Mouse (Mus musculus) cerebellum, postnatal 25 days (tissue): ENCODE results near the gene Lhx1.

Experiments
- DNase-seq, 2 experiments: peaks; one replicate each; pipeline ENCODE4 v3.0.0; 2021; ENCODE audit warnings: mixed read lengths in 2 of 2

Gene Lhx1

GRCm38 (mm10) chr11:84525421-84526274, at the start of gene Lhx1:
Gene Lhx1 (minus strand): TSS chr11:84525535.
- peak; percentile 96 for DNase-seq

- DNase-seq = no peak
These were observed 49.5 kb upstream of the Lhx1 start for GRCm38 (mm10) chr11:84574834-84575233.

DNA sequence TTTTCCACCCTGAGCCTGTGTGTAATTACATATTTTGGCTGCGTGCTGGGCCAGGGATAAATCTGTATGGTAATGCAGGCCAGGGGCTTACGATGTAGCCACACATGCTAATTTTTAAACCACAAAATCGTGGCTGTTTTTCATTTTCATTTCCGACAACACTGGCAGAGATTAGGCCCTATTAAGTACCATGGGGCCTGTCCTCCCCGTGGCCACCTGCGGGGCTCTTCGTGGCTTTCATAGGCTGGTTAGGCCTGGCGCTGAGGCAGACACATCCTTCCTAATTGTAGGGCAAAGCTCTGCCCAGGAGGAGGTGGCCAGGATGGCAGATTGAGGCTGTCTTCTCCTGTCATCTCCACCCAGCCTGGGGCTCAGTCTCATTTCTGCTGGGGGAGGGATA, 48.3 kb upstream of the Lhx1 start:
- peak in 1 of 2 experiments; percentile 26 for DNase-seq

GRCm38 (mm10) chr11:84570812-84571211, 45.5 kb upstream of the Lhx1 start:
- no peak for DNase-seq

DNA sequence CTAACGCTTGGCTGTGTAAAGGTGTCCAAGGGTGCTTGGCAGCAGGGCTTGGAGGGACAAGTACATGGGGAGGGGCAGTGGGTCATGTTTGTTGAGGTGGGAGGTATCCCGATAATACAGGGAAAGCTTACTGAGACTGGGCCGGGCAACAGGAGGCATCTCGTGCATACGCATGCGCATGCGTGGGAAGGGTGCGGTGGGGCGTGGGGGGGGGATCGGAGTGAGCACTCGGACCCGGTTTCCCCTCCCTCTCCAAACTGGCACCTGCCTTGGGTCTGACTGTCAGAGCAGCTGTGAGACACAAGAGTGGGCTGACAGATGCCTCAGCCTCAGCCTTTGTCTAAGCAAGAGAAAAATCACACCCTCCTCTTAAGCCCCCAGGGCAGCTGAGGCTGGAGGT, 45.1 kb upstream of the Lhx1 start:
- peak; percentile 60 to 72 for DNase-seq

- no peak for DNase-seq
These were observed 43.9 kb upstream of the Lhx1 start for GRCm38 (mm10) chr11:84569052-84569751.

GRCm38 (mm10) chr11:84568482-84568881, 43.1 kb upstream of the Lhx1 start:
- DNase-seq = no peak

GRCm38 (mm10) chr11:84566691-84567090, 41.4 kb upstream of the Lhx1 start:
- peak; percentile 51 to 71 for DNase-seq

- no peak for DNase-seq
These were observed 39.9 kb upstream of the Lhx1 start for GRCm38 (mm10) chr11:84565224-84565623.

DNA sequence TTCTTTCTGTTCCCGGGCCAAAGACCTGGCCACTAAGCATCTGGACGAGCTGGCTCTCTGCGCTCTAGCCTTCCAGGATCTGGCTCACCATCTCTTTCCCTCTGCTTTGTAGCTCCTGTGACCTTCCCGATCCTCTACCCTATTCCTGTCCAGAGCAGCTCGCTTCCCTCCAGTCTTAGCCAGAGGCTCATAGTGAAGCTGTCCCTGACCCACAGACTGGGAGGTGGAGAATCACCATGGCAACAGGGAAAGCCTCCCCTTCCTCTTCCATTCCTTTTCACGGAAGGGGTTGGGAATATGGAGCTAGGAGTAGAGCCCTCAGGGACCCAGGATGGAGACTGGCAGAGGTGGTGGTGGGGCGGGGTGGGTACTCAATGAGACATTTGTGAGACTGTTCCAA, 38.0 kb upstream of the Lhx1 start:
- no peak for DNase-seq

GRCm38 (mm10) chr11:84562758-84563347, 37.5 kb upstream of the Lhx1 start:
- DNase-seq = peak in 1 of 2 experiments; percentile 33

DNA sequence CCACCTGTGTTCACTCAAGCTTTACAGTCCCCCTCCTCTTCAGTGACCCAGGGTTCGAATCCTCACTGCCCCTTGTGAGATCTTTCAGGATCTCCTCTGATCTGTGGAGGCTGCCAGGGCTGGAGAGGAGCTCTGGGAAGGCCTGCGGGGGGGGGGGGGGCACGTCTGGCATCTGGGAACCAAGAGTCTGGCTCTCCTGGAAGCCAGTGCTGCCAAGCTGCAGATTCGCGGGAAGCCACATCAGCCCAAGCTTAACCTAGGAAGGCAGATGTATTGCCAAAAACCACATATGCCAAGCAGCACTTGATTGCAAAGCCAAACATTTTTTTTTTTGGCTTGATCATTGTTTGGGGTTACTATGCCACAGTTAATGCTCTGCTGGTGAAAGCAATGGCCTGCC, 36.2 kb upstream of the Lhx1 start:
- DNase-seq = no peak

DNA sequence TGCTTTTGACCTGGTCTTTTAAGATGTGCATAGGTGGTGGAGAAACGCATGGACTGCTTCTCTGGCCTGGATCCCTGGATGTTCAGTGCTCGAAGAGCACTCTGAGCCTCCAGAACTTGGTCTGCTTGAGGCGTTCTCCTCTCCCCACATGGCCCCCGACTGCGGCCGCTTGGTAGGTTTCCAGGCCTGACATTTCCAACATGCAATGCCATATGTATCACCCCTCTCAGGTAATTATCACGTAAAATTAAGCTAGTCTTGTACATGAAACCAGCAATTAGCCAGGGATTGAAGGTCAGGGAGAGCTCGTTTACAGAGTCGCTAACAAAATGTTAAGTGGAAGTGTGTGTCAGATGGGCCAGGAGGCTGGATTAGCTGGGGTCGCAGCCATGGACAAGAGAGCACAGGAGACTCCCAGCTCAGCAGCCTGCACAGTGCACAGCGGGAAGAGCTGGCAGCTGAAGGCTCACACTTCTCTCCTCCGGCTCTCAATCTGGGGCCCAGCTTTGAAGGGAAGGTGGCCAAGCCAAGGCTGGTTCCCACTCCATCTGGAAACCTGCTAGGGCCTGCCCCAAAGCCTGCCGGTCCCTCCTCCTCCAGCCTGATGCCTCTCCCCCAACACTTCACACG, 28.6 kb upstream of the Lhx1 start:
- DNase-seq = peak; percentile 80 to 83

DNA sequence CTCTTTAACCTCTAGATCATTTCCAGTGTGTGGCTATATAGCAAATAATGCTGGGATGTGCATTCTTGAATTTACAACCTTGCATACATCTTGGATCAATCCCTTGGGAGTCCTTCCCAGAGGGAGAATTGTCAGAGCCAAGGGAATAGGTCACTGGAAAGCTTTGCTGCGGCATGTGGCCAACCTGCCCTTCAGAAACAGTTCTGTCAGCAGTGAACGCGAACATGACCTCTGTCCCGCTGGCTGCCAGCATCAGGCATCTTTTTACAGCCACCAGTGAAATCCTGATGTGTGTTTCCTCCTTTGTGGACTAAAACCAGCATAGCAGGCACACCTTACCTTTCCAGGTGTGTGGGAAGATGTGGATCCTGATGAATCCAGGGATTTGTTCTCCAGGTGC, 26.0 kb upstream of the Lhx1 start:
- DNase-seq = no peak

DNA sequence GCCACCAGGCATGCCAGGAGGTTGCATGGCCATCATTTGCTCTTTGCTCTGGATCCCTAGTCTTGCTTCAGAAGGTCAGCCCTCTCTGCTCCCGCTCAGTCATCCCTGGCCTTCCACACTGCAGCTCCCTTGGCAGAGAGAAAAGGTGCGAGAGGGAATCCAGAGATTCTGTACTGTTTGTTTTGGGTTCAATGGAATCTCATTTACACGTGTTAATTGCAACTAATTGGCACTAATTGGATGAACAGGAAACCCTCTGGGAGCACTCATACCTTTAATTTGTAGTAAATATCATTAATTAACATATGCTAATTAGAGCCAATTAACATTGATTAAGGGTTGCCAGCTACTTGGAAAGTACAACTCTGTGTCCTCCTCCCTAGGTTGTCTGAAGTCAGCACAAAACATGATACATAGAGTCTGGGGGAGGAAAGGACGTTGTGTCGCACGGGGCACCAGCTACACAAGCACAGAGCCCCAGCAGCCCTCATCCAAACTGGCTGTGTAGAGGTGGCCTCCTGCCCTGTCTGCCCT, 24.0 kb upstream of the Lhx1 start:
- DNase-seq = no peak

DNA sequence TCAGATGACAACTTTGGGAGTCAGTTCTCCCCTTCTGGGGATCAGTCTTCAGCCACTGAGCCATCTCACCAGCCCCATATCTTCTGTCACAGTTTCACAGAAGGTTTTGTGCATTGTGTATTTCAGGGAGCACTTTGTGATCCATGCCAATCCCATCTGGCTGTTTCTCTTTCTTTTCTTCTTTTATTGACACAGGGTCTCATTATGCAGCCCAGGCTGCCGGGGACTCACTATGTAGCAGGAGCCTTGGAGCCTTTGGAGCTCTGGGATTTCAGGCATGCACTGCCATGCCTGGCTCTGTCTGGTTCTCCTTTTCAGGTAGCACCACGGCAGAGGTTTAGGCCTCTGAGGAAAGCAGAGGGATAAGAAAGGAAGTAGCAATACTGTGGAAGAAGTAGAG, 23.0 kb upstream of the Lhx1 start:
- no peak for DNase-seq

DNA sequence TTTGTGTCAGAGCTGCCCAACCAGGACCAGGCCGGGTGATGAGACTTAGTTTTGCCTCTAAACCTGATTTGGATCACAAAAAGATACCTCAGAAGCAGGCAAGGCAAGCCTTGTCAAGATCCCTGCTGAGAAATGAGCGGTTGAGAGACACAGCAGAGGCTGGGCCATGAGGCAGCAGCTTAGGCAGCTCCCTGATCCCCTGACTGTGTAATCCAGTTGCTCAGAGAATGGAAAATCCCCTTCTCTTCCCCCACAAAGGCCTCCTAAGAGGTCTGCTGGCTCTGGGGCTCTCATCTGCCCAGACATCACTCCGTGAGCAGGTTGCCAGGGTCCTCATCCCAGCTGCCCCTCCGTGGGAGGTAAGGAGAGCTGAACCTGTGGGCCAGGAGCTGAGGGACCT, 14.6 kb upstream of the Lhx1 start:
- no peak for DNase-seq

DNA sequence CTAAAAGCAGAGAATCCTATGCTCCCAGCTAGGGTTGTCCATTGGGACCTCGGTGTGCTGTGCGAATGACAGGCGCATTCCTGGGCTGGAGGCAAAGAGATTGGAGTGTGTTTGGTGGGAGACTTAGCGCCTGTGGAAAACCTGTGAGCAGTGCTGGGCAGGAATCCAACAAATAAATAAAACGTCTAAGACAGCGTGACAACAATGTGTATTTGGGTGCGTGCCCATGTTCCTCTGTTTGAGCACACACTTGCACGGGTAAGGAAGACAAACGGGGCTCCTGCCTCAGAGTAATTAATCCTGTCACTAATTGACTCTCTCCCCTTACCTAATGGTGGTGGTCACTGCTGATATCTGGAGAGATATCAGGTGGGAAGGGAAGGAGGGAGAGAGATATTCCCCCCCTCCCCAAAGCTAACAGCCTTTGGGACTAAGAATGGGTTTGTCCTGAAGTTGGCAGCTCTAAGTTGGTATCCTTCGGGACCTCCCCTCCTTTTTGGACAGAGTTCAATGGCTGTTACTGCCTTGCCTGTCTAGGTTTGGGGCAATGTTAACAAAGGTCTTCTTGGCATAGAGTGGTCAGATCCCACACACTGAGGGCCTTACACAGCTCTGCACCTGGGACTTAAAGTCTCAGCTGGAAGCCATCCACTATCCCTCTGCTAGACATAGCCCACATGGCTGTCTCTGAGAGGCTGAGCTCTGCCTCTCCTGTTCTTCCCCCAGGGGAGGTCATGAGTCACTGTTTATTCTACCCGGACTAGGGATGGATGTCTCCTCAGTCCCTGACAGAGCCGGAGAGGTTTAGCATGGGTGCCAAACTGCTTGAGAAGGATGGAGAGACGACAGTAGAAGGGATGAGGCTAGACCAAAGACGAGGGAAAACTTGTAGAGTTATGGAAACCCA, 4.7 kb upstream of the Lhx1 start:
- DNase-seq = peak; percentile 43 to 53

DNA sequence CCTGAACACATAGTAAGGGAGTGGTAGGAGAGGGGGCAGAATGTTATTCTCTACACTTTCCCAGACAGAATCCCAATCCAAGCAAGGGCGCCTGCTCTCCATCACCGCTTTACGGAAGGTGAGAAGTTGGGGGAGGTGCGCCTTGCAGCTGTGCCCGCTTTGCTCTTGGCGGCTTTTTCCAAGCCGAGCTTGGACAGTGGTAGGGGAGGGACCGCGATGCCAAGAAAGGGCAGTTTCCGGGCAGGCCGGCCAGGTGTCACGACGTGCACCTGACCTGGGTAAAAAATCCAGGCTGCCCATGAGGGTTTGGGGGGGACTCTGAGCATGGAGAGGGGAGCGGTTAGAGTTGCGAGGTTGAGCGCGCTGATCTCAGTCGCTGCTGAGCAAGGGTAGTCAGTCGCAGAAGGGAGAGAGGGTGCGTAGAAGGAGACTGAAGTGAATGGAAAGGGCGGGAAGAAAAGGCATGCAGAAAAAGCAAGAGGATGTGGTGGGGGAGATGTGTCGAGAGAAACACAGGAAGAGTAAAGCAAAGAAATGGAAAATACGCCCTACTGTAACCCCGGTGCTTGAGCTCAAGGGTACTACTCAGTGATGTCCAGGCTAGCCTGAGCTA, 3.9 kb upstream of the Lhx1 start:
- DNase-seq = peak; percentile 59 to 67

- DNase-seq = peak; percentile 46 to 56
These were observed 1.9 kb upstream of the Lhx1 start for GRCm38 (mm10) chr11:84526976-84527860.
